ENCODE assay signal across 8 mouse cellular contexts in genomic region chr13:44732442-44732974, GRCm38 (mm10). TPM values are rescaled to one million over a fixed set of nuclear protein-coding genes. Genes with fewer than 3 reads are reported as not detected.
A peak's percentile ranks its signal among the peaks of the same experiment; 100 is the strongest.
DNase-seq lines count a peak whose midpoint lies in the region; ATAC-seq and TF ChIP-seq lines count a peak whose summit lies in the region.

No protein-coding gene starts in this region.

- DNase-seq in kidney, postnatal 10 days: no peak
- DNase-seq in G1E (ENCODE audit: low spot score): peak; percentile 20
- DNase-seq in forebrain, postnatal 0 days: no peak
- peak; percentile 90 for DNase-seq in midbrain, embryonic 11.5 days (ENCODE audit: low spot score, missing footprints)
- no peak for DNase-seq in frontal cortex, postnatal 25 days (ENCODE audit: low spot score in 2 of 2)
- DNase-seq in spleen, postnatal 10 days (ENCODE audit: low spot score in 2 of 2): no peak
- no peak for DNase-seq in adrenal gland, postnatal 4 days (ENCODE audit: low spot score in 2 of 2)

- peak overlapping the region; percentile 85 for H3K4me3 ChIP-seq in kidney, embryonic 15.5 days (replicated peaks)
- peak overlapping the region; percentile 86 for H3K4me3 ChIP-seq in G1E (ENCODE audit: low read depth, low read length)
- peak overlapping the region; percentile 75 for H3K4me3 ChIP-seq in forebrain, postnatal 0 days (ENCODE audit: low read depth, low read length)
- peak overlapping the region; percentile 71 for H3K4me3 ChIP-seq in midbrain, embryonic 11.5 days (ENCODE audit: low read depth, low read length)

- no peak for TF ChIP-seq CTCF in G1E (IDR thresholded peaks at IDR 0.05; ENCODE audit: low read depth, low read length)
- no peak for TF ChIP-seq CTCF in forebrain, postnatal 0 days (IDR thresholded peaks at IDR 0.05; ENCODE audit: low read depth)

- no peaks in the 10 kb centered on the region for H3K27me3 ChIP-seq in kidney, embryonic 15.5 days
- no peaks in the 10 kb centered on the region for H3K27me3 ChIP-seq in G1E (ENCODE audit: insufficient read depth, low read length)
- no peaks in the 10 kb centered on the region for H3K27me3 ChIP-seq in forebrain, postnatal 0 days (ENCODE audit: insufficient read depth, low read length)
- H3K27me3 ChIP-seq in midbrain, embryonic 11.5 days (ENCODE audit: control insufficient read depth, insufficient read depth, low read length): no peaks in the 10 kb centered on the region

- peaks cover 29% of the 10 kb centered on the region for H3K4me1 ChIP-seq in kidney, embryonic 15.5 days
- peaks cover 41% of the 10 kb centered on the region for H3K4me1 ChIP-seq in G1E (ENCODE audit: insufficient read depth, low read depth, low read length)
- peaks cover 13% of the 10 kb centered on the region for H3K4me1 ChIP-seq in forebrain, postnatal 0 days (ENCODE audit: insufficient read depth)
- H3K4me1 ChIP-seq in midbrain, embryonic 11.5 days (ENCODE audit: control insufficient read depth, insufficient read depth, low read length): peaks cover 39% of the 10 kb centered on the region

- no peak for ATAC-seq in kidney, embryonic 15.5 days (replicated peaks; ENCODE audit: low FRiP score)
- no peak for ATAC-seq in G1E (ENCODE audit: extremely low read depth, insufficient number of reproducible peaks, low FRiP score, poor library complexity, severe bottlenecking)
- no peak for ATAC-seq in forebrain, postnatal 0 days
- no peak for ATAC-seq in midbrain, embryonic 11.5 days (ENCODE audit: low FRiP score)

- no peaks in the 10 kb centered on the region for H3K9me3 ChIP-seq in kidney, embryonic 15.5 days (replicated peaks)
- H3K9me3 ChIP-seq in G1E (replicated peaks): no peaks in the 10 kb centered on the region
- H3K9me3 ChIP-seq in forebrain, postnatal 0 days (ENCODE audit: low read length): no peaks in the 10 kb centered on the region
- no peaks in the 10 kb centered on the region for H3K9me3 ChIP-seq in midbrain, embryonic 11.5 days (ENCODE audit: control insufficient read depth, low read length)

- no peaks in the 10 kb centered on the region for H3K36me3 ChIP-seq in kidney, embryonic 15.5 days
- H3K36me3 ChIP-seq in G1E (replicated peaks): peaks cover 16% of the 10 kb centered on the region
- H3K36me3 ChIP-seq in forebrain, postnatal 0 days (ENCODE audit: insufficient read depth): no peaks in the 10 kb centered on the region
- H3K36me3 ChIP-seq in midbrain, embryonic 11.5 days (ENCODE audit: control insufficient read depth, insufficient read depth, low read length): no peaks in the 10 kb centered on the region

- peak overlapping the region; percentile 92 for H3K27ac ChIP-seq in kidney, embryonic 15.5 days
- H3K27ac ChIP-seq in forebrain, postnatal 0 days (ENCODE audit: low read depth, low read length): no peak overlapping the region
- no peak overlapping the region for H3K27ac ChIP-seq in midbrain, embryonic 11.5 days (ENCODE audit: low read depth, low read length)

- peak overlapping the region; percentile 68 for H3K4me2 ChIP-seq in kidney, embryonic 15.5 days
- peak overlapping the region; percentile 95 for H3K4me2 ChIP-seq in forebrain, postnatal 0 days (ENCODE audit: low read depth)
- H3K4me2 ChIP-seq in midbrain, embryonic 11.5 days: peak overlapping the region; percentile 62

- WGBS in kidney, embryonic 15.5 days: 0% methylated on average over 7 of the region's 7 CpGs
- WGBS in forebrain, postnatal 0 days: under 1% methylated on average over 7 of the region's 7 CpGs
- WGBS in midbrain, embryonic 11.5 days: 0% methylated on average over 7 of the region's 7 CpGs

- peak overlapping the region; percentile 80 for H3K9ac ChIP-seq in kidney, embryonic 15.5 days
- peak overlapping the region; percentile 85 for H3K9ac ChIP-seq in forebrain, postnatal 0 days
- H3K9ac ChIP-seq in midbrain, embryonic 11.5 days (ENCODE audit: low read length): peak overlapping the region; percentile 76

RNA-seq across cellular contexts. Expression of gene Jarid2, which starts 3.2 kb away (rescaled TPM):
- polyA plus RNA-seq in kidney, embryonic 15.5 days (2015; fragmentation: Nextera tagmentation; extraction: Ambion mirVana): 38.9 and 39.8 TPM in 2 replicates
- total RNA-seq in G1E (2014; fragmentation: Nextera tagmentation): 93.6 and 104 TPM in 2 replicates
- total RNA-seq in G1E (2017): 23.4 and 29.9 TPM in 2 replicates
- polyA plus RNA-seq in G1E (2012): 39.5 and 42.3 TPM in 2 replicates
- total RNA-seq in forebrain, postnatal 0 days (2014; rRNA removed): 20.2 and 22.2 TPM in 2 replicates
- polyA plus RNA-seq in forebrain, postnatal 0 days (2015; fragmentation: Nextera tagmentation; extraction: Ambion mirVana): 8.9 and 16.5 TPM in 2 replicates
- polyA plus RNA-seq in midbrain, embryonic 11.5 days (2014; fragmentation: Nextera tagmentation; extraction: Ambion mirVana): 37.4 and 42.5 TPM in 2 replicates
- total RNA-seq in adrenal gland, postnatal 4 days (2021): 10 to 100 TPM; 63.5 to 72.7 TPM

Comparison
In these comparisons a context has a peak if more than half of its experiments do, and no peak if none do; other contexts are left out.
1. DNase-seq: peak in G1E (single experiment) and midbrain, embryonic 11.5 days (single experiment); none in kidney, postnatal 10 days (single experiment), forebrain, postnatal 0 days (single experiment), frontal cortex, postnatal 25 days (0 of 2), spleen, postnatal 10 days (0 of 2) and adrenal gland, postnatal 4 days (0 of 2).
2. Peak in every context shown above with its lines, with median percentiles within 50 percentile points of each other: H3K4me2 ChIP-seq, H3K4me3 ChIP-seq and H3K9ac ChIP-seq.